Comparison of ENCODE assay signal across 27 mouse cellular contexts in the genomic region with DNA sequence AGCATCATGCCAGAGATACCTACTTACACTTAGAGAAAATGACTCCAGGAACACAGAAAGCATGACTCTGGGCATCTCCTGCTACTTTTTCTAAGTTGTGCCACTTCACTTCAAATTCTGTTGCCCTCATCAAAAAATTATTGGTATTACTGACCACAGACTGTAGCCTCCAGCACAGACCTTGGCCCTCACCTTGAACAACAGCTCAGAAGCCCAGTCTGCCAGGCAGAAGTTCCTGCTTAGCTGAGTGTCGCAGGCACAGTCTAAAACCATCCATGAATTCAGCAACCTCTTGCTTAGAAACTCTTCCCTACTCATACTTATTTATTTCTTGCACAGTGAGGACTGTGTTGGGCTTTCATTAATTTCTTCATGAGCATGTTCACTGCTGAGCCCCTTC. TPM values are rescaled to one million over a fixed set of nuclear protein-coding genes. Genes with fewer than 3 reads are reported as not detected.
"Had no signal": no experiment of that assay in that cellular context is flagged by ENCODE, and none has a peak within 500 bp of the region (broad histone marks: within the 10 kb centered on the region; RNA-seq: fewer than 3 reads in every experiment).

No protein-coding gene starts in this region.

- H3K9ac ChIP-seq: lung, embryonic 14.5 days; midbrain, embryonic 12.5 days; neural tube, embryonic 13.5 days; neural tube, embryonic 15.5 days had no signal

- H3K27ac ChIP-seq: midbrain, embryonic 10.5 days; midbrain, embryonic 12.5 days; neural tube, embryonic 13.5 days; neural tube, embryonic 15.5 days had no signal

- H3K9me3 ChIP-seq: midbrain, embryonic 10.5 days; midbrain, embryonic 12.5 days; neural tube, embryonic 13.5 days; neural tube, embryonic 15.5 days had no signal

- H3K4me1 ChIP-seq: midbrain, embryonic 12.5 days; neural tube, embryonic 13.5 days; neural tube, embryonic 15.5 days had no signal

- H3K36me3 ChIP-seq: midbrain, embryonic 10.5 days; midbrain, embryonic 12.5 days; neural tube, embryonic 13.5 days; neural tube, embryonic 15.5 days had no signal

- H3K4me2 ChIP-seq: lung, embryonic 14.5 days; midbrain, embryonic 12.5 days; neural tube, embryonic 13.5 days; neural tube, embryonic 15.5 days had no signal

- DNase-seq: lung, adult 18-20 months; lung, embryonic 14.5 days; lung, postnatal 10 days; lung, postnatal 4 days; midbrain, embryonic 14.5 days; retina, postnatal 1 day; right cerebral cortex, adult 18-20 months; right cerebral cortex, postnatal 25 days; right cerebral cortex, postnatal 4 days; spleen, adult 18-20 months; thymus, adult 18-20 months; thymus, postnatal 14 days; thymus, postnatal 36 days had no signal

- H3K4me3 ChIP-seq: midbrain, embryonic 10.5 days; midbrain, embryonic 12.5 days; myocyte; neural tube, embryonic 13.5 days; neural tube, embryonic 15.5 days had no signal

- H3K27me3 ChIP-seq: midbrain, embryonic 12.5 days; neural tube, embryonic 13.5 days; neural tube, embryonic 15.5 days had no signal

- ATAC-seq: midbrain, embryonic 16.5 days had no signal

RNA-seq across cellular contexts. Expression of gene Tmco5, which starts 58.7 kb away (rescaled TPM):
- total RNA-seq: megakaryocyte, adult 5-6 weeks; megakaryocyte-erythroid progenitor cell, adult 5-6 weeks had no signal
- polyA plus RNA-seq: lung, embryonic 14.5 days; lung, embryonic 16.5 days; midbrain, embryonic 10.5 days; midbrain, embryonic 12.5 days; midbrain, embryonic 14.5 days; midbrain, embryonic 16.5 days; myocyte; neural tube, embryonic 11.5 days; neural tube, embryonic 13.5 days; neural tube, embryonic 15.5 days; small intestine, adult 2 months; stomach, embryonic 14.5 days; stomach, embryonic 16.5 days; thymus, postnatal 0 days had no signal
